Mouse (Mus musculus) thymus, adult 18-20 months (tissue): ENCODE measurements around the gene Wdr66.
"Not testable (repeated sequence)": the region's sequence is repeated elsewhere in the genome, so short reads cannot be mapped to it uniquely, and the experiment has no call there.

Source experiments
- DNase-seq, 2 experiments: peaks; one replicate each; pipeline ENCODE4 v3.0.0; 2022; ENCODE audit warnings: mixed read lengths in 2 of 2

Gene Wdr66

GRCm38 (mm10) chr5:123251834-123252233 is at the start of gene Wdr66:
Gene Wdr66, plus strand, starts transcription at chr5:123252102.
- DNase-seq: peak; percentile 34 to 48

GRCm38 (mm10) chr5:123202771-123203170 is 49.1 kb upstream of the Wdr66 start:
- not testable (repeated sequence) for DNase-seq

DNA sequence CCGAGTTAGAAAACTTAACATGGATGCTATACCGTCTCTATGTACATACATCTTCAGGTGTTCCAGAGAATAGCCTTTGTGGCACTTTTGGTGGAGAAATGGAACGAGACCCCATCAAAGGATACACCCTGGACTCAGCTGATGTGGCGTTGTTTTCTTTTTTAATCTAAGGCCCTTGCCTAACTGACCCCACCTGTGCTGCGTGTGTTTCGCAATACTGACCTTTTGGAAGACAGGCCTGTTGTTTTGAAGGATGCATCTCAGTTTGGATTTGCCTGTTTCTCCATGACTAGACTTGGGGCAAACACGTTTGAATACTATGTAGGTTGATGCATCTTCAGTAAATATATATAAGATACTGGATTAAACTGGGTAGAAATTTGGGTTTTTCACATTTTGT is 48.3 kb upstream of the Wdr66 start:
- not testable (repeated sequence) for DNase-seq

DNA sequence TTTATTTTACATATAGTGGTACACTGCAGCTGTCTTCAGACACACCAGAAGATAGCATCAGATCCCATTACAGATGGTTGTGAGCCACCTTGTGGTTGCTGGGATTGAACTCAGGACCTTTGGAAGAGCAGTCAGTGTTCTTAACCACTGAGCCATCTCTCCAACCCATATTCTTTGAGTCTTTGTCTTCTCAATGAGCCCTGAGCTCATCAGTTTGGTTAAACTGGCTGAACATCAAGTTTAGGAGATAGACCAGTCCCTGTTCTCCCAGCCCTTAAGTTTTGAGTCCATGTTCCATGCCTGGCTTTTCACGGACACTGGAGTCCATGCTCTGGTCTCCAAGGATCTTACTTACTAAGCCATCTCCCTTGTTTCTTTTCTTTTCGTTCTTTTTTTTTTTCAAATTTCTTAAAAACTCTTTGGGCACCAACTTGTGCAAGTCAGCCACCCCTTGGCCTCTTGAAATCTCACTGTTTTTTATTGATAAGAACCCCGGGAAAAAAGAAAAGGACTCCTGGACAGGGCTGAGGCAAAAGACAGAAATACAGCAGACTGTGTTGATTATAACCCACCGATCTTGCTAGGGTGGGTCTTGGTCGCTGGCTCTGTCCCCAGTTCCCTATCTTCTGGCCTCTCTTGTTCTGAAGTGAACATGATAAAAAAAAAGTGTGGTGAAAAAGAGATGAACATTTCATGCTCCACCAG is 29.4 kb upstream of the Wdr66 start:
- not testable (repeated sequence) for DNase-seq

DNA sequence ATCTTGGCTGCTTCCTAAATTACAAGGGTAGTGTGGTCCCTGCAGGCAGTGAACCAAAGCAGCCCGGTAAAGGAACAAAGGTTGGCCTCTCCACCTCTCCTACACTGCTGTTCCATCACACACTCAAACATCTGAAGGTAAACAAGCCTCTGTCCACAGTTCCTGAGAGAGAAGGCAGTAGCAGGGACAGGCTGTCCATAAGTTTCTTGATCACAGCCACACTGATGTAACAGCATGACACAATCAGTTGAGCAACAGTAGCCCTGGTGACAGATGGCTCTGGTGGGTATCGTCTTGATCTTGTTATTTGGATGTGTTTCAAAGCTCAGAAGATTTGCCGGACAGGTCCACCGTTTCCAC is 28.9 kb upstream of the Wdr66 start:
- no peak for DNase-seq

DNA sequence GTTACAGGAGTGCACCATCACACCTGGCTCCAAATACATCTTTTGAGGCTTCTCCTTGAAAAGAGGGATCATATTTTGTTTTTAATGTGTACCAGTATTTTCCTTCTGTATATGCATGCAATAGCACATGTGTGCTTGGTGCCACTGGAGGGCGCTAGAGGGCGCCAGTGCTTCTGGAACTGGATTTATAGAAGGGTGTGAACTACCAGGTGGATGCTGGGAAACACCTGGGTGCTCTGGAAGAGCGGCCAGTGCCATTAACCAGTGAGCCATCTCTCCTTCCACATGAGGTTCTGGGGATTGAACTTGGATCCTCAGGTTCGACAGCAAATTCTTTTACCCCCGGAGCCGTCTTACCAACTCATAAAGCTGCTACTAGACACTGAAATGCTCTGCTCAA is 28.0 kb upstream of the Wdr66 start:
- not testable (repeated sequence) for DNase-seq

- no peak for DNase-seq
Measured at GRCm38 (mm10) chr5:123226851-123227250, 25.1 kb upstream of the Wdr66 start.

DNA sequence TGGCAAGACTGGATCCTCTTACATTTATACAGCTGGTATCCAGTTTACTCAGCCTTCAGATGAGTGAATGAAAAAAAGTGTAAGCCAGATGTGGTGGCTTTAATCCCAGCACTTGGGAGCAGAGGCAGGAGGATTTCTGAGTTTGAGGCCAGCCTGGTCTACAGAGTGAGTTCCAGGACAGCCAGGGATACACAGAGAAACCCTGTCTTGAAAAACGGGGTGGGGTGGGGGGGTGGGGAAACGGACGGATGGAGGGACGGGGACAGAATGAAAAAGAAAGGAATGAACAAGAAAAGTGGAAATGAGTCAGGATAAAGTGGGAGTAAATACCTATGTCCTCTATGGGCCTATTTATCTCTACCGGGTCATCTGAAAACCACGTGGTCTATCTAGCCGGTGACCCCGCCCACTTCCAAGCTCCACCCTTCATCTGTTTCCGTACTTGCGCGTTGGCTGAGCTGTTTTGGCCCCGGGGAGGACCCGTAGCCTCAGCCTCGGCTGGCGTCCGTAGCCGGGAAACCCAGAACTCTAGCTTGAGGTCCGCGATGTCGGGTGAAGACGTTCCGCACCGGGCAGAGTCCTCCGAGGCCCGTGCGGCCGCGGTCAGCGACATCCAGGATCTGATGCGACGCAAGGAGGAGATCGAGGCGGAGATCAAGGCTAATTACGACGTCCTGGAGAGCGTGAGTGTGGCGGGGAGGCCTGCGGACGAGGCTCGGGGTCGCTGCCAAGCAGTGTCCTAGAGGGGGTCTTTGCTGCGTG is 24.0 kb upstream of the Wdr66 start:
- peak; percentile 81 to 87 for DNase-seq

GRCm38 (mm10) chr5:123228524-123228922 is 23.4 kb upstream of the Wdr66 start:
- no peak for DNase-seq

DNA sequence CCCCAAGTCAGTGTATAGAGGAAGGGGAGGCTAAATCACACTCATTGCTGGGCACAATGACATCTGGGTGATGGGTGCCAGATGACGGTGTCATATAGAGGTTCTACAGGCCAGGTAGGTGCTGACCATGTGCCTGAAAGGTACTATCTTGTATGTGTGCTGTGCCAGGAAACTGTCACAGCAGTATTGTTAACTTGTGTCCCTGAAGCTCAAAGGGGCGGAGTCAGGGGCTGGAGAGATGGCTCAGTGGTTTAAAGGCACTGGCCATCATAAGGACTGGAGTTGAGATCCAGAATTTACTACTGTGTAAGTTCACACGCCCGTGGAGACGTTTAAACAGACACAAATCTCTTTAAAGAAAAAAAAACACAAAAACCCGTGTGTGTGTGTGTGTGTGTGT is 22.6 kb upstream of the Wdr66 start:
- DNase-seq: no peak

GRCm38 (mm10) chr5:123232180-123232579 is 19.7 kb upstream of the Wdr66 start:
- DNase-seq: no peak

GRCm38 (mm10) chr5:123235731-123236130 is 16.2 kb upstream of the Wdr66 start:
- DNase-seq: peak; percentile 76 to 83

DNA sequence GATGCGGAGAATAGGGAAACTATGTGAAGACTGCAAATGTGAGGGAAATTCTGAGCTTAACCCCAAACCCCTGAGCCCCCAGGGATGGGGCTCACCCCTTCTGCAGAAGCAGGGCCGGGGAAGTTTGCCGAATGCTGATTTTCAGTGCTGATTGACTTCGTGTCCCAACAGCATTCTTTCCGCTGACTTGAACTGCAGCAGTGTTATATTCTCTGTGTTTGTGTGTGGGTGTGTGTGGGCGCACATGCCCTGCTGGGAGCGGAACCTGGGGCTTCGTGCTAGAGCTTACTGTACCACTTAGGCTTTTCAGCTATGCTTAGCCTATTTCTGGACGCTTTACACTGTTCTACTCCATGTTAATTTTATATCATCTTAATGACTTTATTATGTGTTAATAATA is 15.5 kb upstream of the Wdr66 start:
- no peak for DNase-seq

- no peak for DNase-seq
Measured at GRCm38 (mm10) chr5:123239501-123239900, 12.4 kb upstream of the Wdr66 start.

GRCm38 (mm10) chr5:123245518-123245917 is 6.4 kb upstream of the Wdr66 start:
- no peak for DNase-seq

DNA sequence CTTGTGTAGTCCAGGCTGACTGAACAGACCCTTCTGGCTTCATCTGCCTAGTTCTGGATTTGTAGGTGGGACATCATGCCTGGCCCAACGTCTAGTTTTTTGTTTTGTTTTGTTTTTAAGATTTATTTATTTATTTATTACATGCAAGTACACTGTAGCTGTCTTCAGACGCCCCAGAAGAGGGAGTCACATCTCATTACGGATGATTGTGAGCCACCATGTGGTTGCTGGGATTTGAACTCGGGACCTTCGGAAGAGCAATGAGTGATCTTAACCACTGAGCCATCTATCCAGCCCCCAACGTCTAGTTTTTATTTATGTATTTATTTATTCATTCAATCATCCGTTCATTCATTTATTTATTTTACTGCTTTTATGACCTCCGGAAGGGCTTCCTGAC is 512 bp upstream of the Wdr66 start:
- DNase-seq: no peak

- no peak for DNase-seq
Measured at GRCm38 (mm10) chr5:123256841-123257755, 5.2 kb downstream of the Wdr66 start.

DNA sequence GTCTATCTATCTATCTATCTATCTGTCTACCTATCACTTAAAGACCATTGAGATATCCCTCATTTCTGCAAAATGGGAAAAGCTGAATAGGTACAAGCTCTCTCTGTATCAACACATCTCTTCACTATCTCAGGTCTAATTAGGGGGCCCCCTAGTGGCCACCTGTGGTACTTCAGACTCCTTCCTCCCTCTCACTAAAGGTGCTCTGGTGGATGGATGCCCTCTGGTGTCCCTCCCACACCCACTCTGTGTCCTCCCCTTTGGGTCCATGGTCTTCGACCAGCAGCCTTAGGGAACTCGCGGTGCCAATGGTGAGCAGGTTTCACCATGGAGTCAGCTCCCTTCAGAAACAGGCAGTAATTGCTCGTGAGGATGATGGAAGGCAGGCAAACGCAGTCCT is 7.1 kb downstream of the Wdr66 start:
- DNase-seq: peak; percentile 34 to 57

- no peak for DNase-seq
Measured at GRCm38 (mm10) chr5:123260698-123261097, 8.8 kb downstream of the Wdr66 start.

- no peak for DNase-seq
Measured at GRCm38 (mm10) chr5:123266909-123267308, 15.0 kb downstream of the Wdr66 start.

GRCm38 (mm10) chr5:123268477-123269474 is 16.9 kb downstream of the Wdr66 start:
- no peak for DNase-seq

DNA sequence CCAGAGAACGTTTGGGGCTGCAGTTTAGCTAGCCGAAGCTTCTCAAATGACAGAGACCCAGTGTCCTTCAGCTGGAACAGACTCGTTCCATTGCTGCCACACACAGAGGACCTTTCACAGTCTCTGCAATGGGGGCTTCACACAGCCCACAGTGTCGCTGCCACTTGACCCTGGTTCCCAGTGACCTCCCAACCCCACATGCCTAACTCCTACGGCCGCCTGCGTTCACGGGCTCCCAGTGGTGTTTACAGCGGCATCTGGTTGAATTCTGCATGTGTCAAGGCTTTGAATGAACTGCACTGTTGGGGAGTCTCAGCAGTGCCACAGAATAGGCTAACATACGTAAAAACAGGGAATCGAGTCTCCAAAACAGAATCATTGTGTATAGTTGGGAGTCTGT is 19.0 kb downstream of the Wdr66 start:
- no peak for DNase-seq
